Mouse (Mus musculus): ENCODE results near the gene Rapgef6.

DNA sequence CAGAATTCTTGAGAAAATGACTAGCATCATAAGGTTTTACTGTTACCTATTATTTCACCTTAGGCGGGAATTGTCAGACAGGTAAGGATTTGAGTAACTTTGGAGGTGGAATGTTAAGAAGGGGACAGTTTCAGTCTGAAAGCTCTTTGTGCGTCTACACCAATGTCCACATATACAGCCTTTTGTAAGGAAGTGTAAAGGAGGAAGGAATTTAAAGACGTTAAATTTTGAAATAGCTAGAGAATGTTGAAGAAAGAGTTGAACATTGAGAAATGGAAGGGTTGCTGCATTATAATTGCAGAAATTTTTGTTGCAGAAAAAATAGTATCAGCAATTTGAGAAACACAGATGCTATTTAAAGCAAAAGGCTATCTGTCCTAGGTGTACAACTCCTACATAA is 36.6 kb upstream of the Rapgef6 start:
- TF ChIP-seq POLR2A (IDR thresholded peaks at IDR 0.05; ENCODE audit: low read depth, low read length) = no peak
- no peak for TF ChIP-seq CTCF (conservative IDR thresholded peaks at IDR 0.05; ENCODE audit: insufficient read depth, insufficient read length, low read depth, low read length)

Data from kidney, adult 2 months (tissue).